Mouse (Mus musculus) hindbrain, embryonic 14.5 days (tissue): Measurements from ENCODE around the gene Irf5. TPM values are rescaled to one million over a fixed set of nuclear protein-coding genes. Genes with fewer than 3 reads are reported as not detected.
A peak's percentile ranks its signal among the peaks of the same experiment; 100 is the strongest.

ENCODE experiments used
- ATAC-seq: fragments of 200-750 bp; cut with Nextera tagmentation; 2 replicates; pipeline ENCODE4 v1.8.0; 2017; ENCODE audit warnings: moderate number of reproducible peaks, mild to moderate bottlenecking, moderate TSS enrichment, moderate library complexity; ENCODE audit not compliant: low FRiP score
- DNase-seq: peaks from one replicate; pipeline ENCODE4 v3.0.0-alpha.2; 2015; ENCODE audit warnings: low spot score
- H3K27ac ChIP-seq: fragments of 300-500 bp; sonication (generic); 2 replicates; pipeline ENCODE4 v1.5.1; 2014; ENCODE audit warnings: mild to moderate bottlenecking, moderate library complexity
- H3K27me3 ChIP-seq: fragments of 300-500 bp; sonication (generic); 2 replicates; pipeline ENCODE4 v1.6.1; 2014; ENCODE audit warnings: mild to moderate bottlenecking, low read length, mixed read lengths; ENCODE audit not compliant: control insufficient read depth, insufficient read depth
- H3K36me3 ChIP-seq: fragments of 300-500 bp; sonication (generic); replicated peaks from 2 replicates; pipeline ENCODE4 v1.6.1; 2014; ENCODE audit not compliant: control insufficient read depth, insufficient read depth
- H3K4me1 ChIP-seq: fragments of 300-500 bp; sonication (generic); replicated peaks from 2 replicates; pipeline ENCODE4 v1.6.1; 2014; ENCODE audit warnings: antibody characterized with exemption, low read length, mixed read lengths; ENCODE audit not compliant: control insufficient read depth, insufficient read depth
- H3K4me2 ChIP-seq: fragments of 300-500 bp; sonication (generic); replicated peaks from 2 replicates; pipeline ENCODE4 v1.6.1; 2014; ENCODE audit warnings: mild to moderate bottlenecking, moderate library complexity
- H3K4me3 ChIP-seq: fragments of 300-500 bp; sonication (generic); replicated peaks from 2 replicates; pipeline ENCODE4 v1.5.1; 2014; ENCODE audit warnings: mild to moderate bottlenecking, low read length
- H3K9ac ChIP-seq: fragments of 300-500 bp; sonication (generic); 2 replicates; pipeline ENCODE4 v1.6.1; 2014
- H3K9me3 ChIP-seq: fragments of 300-500 bp; sonication (generic); 2 replicates; pipeline ENCODE4 v1.6.1; 2016; ENCODE audit warnings: low read length; ENCODE audit not compliant: control insufficient read depth
- WGBS: fragments of 180-500 bp; shearing (Covaris S2); extraction: QIAGEN DNeasy Blood & Tissue Kit; methylation state at CpG from one replicate; pipeline ENCODE4 v1.1.7; 2014; 5-methylcytosine and 5-hydroxymethylcytosine counted together
- polyA plus RNA-seq: library from polyadenylated mRNA; unstranded; fragments of >200 nt; fragmentation: Nextera tagmentation; extraction: Ambion mirVana; gene quantifications from 2 replicates; pipeline ENCODE4 v1.2.1, GENCODE M21; 2014

The Irf5 gene
- polyA plus RNA-seq, 1 experiment from 2014 or later = 1.7 TPM

DNA sequence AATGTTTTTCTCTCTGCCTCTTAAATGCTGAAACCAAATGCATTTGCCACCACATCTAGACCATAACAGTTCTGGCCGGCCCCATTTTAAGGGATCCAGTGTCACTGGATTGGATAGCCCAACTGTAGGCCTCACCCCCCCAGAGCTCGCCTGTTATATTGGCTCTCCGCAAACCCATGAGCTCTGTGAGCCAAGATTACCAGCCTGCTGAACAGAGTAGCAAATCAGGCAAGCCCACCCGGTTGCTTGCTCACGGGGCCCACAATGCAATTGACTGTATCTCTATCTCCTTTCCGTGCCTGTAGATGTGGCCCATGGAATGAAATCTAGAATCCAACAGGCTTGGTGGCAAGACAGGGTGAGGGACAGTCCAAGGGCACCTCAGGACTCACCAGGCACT, 25.6 kb upstream of the Irf5 start:
- Histone ChIP-seq H3K9me3 (no peaks in the 10 kb centered on the region), H3K4me2 (no peak overlapping the region), H3K9ac (no peak overlapping the region), H3K4me3 (no peak overlapping the region), H3K36me3 (no peaks in the 10 kb centered on the region), H3K27me3 (peaks cover 27% of the 10 kb centered on the region), H3K27ac (no peak overlapping the region), H3K4me1 (no peaks in the 10 kb centered on the region)
- ATAC-seq (no peak), DNase-seq (no peak)
- WGBS = 92% methylated on average over 6 of the region's 6 CpGs

DNA sequence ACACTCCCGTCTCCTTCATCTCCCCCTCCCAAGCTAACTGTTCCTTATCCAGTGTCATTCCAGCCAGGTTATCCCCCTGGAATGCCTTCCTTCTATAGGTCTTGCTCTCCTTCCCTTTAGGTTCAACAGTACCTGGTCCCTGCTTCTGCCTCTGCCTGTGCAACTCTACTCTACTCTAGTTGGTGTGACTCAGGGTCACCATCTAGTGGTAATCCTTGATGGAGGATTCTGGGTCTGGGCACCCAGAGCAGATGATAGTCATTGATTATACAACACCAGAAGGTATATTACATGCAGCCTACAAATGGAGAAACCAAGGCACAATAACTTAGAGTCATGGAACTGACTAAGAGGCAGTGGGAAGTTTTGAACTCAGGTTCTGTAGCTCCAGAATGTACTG, 24.8 kb upstream of the Irf5 start:
- Histone ChIP-seq H3K27ac (no peak overlapping the region), H3K9ac (no peak overlapping the region), H3K36me3 (no peaks in the 10 kb centered on the region), H3K4me2 (no peak overlapping the region), H3K4me3 (no peak overlapping the region), H3K27me3 (peaks cover 27% of the 10 kb centered on the region), H3K9me3 (no peaks in the 10 kb centered on the region), H3K4me1 (no peaks in the 10 kb centered on the region)
- DNase-seq (no peak), ATAC-seq (no peak)
- 100% methylated on average over 1 of the region's 1 CpGs for WGBS

DNA sequence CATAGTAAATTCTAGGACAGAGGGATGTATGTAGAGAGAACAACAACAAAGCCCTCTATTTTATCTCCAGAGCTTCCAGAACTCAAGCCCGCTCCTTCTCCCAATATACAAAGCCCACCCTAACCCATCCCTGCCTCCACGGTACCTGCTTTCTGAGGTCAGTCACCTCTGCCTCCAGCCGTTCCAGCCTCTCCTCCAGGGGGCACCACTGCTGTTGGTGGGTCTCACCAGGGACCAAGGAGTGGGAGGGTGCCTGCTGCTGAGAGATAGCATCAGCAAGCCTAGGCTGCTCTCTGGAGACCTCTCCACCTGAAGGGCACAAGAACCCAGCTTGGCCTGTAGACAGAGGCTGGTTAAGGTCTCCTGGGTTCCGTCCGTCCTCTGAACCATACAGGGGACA, 20.9 kb upstream of the Irf5 start:
- 91% methylated on average over 5 of the region's 5 CpGs for WGBS
- Histone ChIP-seq H3K9ac (no peak overlapping the region), H3K4me1 (no peaks in the 10 kb centered on the region), H3K27ac (no peak overlapping the region), H3K36me3 (no peaks in the 10 kb centered on the region), H3K4me3 (no peak overlapping the region), H3K9me3 (no peaks in the 10 kb centered on the region), H3K4me2 (no peak overlapping the region), H3K27me3 (peaks cover 34% of the 10 kb centered on the region)
- no peak for DNase-seq
- no peak for ATAC-seq

DNA sequence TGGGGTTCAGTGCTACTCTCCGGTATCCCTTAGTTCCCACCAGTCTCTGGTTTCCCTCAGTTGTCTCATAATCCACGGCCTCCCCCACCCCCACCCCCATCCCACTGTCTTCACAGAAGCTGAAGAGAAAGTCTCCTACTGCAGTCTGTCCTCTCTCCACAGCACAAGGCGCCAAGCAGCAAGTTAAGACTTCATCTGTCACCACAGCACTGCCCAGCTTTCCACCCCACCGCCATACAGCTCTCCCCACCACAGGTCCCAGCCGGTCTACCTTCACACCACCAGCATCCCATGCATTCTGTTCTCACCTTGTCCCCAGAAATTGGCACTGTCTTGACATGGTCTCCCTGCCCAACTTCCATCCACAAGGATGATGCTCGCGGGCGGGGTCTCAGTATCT, 19.6 kb upstream of the Irf5 start:
- no peaks in the 10 kb centered on the region for H3K4me1 ChIP-seq
- H3K4me2 ChIP-seq = peak overlapping the region; percentile 55
- H3K9ac ChIP-seq = no peak overlapping the region
- DNase-seq (no peak), ATAC-seq (peak; percentile 24; the same call in 1 of the 2 replicates)
- H3K36me3 ChIP-seq = no peaks in the 10 kb centered on the region
- 25% methylated on average over 8 of the region's 8 CpGs for WGBS
- H3K27me3 ChIP-seq = peaks cover 34% of the 10 kb centered on the region
- peak overlapping the region; percentile 44 for H3K4me3 ChIP-seq
- H3K9me3 ChIP-seq = no peaks in the 10 kb centered on the region
- no peak overlapping the region for H3K27ac ChIP-seq

DNA sequence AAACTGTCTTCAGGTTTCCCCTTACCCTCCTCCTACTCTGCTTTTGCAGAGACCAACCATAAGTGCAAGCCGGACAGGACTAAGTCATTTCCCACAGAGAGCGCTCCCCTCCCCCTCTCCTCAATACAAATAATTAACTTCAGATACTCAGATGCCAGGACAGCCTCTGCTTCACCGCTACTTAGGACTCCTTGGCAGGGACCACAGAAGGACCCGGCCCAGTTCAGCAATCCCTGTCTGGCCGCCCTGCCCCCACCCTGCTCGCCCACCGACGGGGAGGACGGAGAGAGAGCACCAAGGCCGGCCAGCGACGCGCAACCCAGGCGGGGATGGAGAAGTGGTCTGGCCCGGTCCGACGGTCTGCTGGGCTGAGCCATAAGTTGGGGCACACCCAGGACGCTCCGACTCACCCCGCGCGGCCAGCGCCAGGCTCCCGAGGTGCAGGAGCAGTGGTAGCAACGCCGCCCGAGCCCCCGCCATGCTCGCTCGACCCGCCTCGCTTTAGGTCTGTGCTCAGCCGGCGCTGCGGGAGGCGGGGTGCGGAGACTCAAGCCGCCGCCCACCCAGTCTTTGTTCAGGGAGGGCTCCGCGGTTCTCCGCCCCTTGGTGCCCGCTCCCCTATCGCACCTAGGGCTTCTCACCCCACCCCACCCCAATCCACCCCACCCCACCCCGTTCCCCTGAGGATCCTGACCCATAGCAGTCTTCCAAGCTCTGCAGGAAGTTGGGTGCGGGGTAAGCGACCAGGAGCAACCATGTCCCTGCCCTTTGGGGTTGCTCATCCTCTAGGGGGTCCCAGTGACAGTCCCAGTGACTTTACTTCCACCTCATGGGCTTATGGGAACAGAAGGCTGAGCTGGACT, 18.7 kb upstream of the Irf5 start, which contains the start of gene Kcp:
Gene Kcp (minus strand): TSS at position 506 of the 863 bp plus-strand sequence.
- no peaks in the 10 kb centered on the region for H3K9me3 ChIP-seq
- 0 out of 2 replicates have a peak, but pooled peaks cover under 1% of the 10 kb centered on the region for H3K4me1 ChIP-seq
- H3K27me3 ChIP-seq = peaks cover 34% of the 10 kb centered on the region
- peak; percentile 64; the same call in 1 of the 2 replicates for ATAC-seq
- peak within 1 kb of the TSS; percentile 44 for H3K4me3 ChIP-seq
- no peak within 1 kb of the TSS for H3K27ac ChIP-seq
- peak within 1 kb of the TSS; percentile 55 for H3K4me2 ChIP-seq
- DNase-seq = no peak
- H3K36me3 ChIP-seq = no peaks in the 10 kb centered on the region
- under 1% methylated on average over 45 of the region's 47 CpGs for WGBS
- peak within 1 kb of the TSS; percentile 41 for H3K9ac ChIP-seq

DNA sequence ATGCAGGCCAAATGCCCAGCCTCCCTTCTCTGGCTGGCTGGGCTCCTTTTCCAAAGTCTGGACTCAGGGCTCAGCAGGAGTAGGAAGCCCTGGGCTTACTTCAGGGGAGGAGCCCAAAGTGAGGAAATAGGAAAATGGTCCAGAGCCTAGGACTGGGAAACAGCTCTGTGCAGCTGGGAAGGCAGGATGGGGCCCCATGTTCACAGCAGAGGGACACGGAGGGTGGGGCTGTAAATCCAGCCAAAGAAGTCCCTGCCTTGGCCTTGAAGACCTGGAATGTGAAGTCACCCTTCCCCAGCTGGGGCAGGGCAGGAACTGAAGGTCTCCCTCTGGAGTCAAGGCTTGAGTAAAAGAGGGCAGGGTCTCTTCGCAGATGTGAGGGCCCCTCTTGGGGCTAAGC, 17.3 kb upstream of the Irf5 start:
- Histone ChIP-seq H3K9ac (no peak overlapping the region), H3K4me2 (no peak overlapping the region), H3K27me3 (peaks cover 34% of the 10 kb centered on the region), H3K36me3 (no peaks in the 10 kb centered on the region), H3K4me1 (peaks cover 8% of the 10 kb centered on the region; the same call in 1 of the 2 replicates), H3K4me3 (no peak overlapping the region), H3K27ac (no peak overlapping the region), H3K9me3 (no peaks in the 10 kb centered on the region)
- no peak for ATAC-seq
- 51% methylated on average over 2 of the region's 2 CpGs for WGBS
- DNase-seq = no peak

DNA sequence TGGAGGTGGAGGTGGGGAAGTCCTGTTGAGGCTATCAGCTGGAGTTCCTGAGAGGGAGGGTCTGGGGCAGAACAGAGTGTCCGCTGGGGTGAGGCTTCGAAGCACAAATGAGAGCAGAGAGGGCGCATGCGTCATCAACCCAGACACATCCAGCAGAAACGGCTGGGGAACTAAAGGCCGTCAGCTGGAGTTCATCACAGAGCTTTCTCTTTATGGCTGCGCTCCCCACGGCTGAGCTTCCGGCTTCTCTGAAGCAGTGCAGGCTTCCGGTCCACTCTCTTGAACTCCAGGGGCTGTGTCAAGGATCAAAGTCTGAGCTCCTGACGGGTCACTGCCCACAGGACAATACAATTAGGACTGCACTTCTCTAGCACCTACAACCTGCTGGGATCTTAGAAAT, 13.1 kb upstream of the Irf5 start:
- ATAC-seq = peak; percentile 56
- H3K36me3 ChIP-seq = no peaks in the 10 kb centered on the region
- 0 out of 2 replicates have a peak overlapping the region, but pooled peaks have one; percentile 41 for H3K27ac ChIP-seq
- WGBS = 1% methylated on average over 11 of the region's 11 CpGs
- H3K4me2 ChIP-seq = peak overlapping the region; percentile 49
- peaks cover 8% of the 10 kb centered on the region for H3K27me3 ChIP-seq
- H3K4me3 ChIP-seq = no peak overlapping the region; the same call in 1 of the 2 replicates
- no peaks in the 10 kb centered on the region for H3K9me3 ChIP-seq
- DNase-seq = peak; percentile 62
- peaks cover 8% of the 10 kb centered on the region; the same call in 1 of the 2 replicates for H3K4me1 ChIP-seq
- peak overlapping the region; percentile 16; the same call in 1 of the 2 replicates for H3K9ac ChIP-seq

DNA sequence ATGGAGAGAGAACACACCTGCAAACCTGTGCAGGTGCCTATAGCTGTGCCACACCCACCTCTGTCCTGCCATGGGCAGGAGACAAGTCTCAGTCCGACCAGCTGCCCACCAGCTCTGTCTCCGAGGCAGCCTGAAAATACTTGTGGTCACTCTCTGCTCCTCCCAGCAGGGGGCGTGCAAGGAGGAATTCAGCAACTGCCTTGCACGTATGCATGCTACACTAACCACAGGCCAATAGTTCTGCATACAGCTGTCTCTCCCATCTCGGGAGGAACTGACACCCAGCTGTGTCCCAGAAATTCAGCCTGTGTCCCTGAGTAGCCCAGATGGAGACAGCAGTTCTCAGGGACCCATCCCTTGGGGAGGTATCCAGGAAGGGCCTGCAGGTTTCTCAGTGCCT, 9.3 kb upstream of the Irf5 start:
- 7% methylated on average over 5 of the region's 5 CpGs for WGBS
- H3K36me3 ChIP-seq = no peaks in the 10 kb centered on the region
- H3K27ac ChIP-seq = no peak overlapping the region
- DNase-seq (no peak), ATAC-seq (no peak)
- no peak overlapping the region for H3K4me3 ChIP-seq
- H3K4me2 ChIP-seq = no peak overlapping the region
- H3K9me3 ChIP-seq = no peaks in the 10 kb centered on the region
- no peak overlapping the region for H3K9ac ChIP-seq
- no peaks in the 10 kb centered on the region for H3K27me3 ChIP-seq
- peaks cover 8% of the 10 kb centered on the region; the same call in 1 of the 2 replicates for H3K4me1 ChIP-seq

DNA sequence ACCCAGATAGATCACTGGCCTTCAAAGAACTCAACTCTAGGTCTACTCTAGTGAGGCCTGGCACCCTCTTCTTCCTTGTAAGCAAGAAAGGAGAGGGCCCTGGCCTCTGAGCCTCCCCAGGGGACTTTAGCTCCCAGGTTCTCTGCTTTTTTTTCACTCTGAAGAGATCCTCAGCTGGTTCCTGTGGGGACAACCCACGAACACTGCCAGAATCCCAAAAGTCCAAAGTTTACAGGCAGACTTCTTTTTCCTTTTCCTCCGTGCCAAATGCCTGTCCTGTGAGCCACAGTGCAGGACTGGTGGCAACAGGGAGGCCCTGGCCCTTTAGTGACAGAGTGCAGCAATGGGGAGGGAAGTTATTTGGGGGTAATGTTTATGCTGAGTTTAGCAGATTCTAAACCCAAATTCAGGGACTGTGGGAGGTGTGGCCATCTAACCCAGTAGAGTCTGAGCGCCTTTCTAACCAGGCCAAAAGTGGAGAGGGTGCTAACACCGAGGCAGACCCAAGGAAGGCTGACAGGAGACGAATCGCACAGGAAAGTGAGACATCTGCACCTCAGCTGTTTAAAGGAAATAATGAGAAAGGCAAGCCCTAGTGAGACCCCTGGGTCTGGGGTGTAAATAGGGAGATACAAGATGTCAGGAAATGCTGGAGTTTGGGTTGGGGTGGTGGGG, 3.7 kb upstream of the Irf5 start:
- no peak overlapping the region for H3K9ac ChIP-seq
- no peak overlapping the region for H3K27ac ChIP-seq
- ATAC-seq = no peak
- no peaks in the 10 kb centered on the region for H3K36me3 ChIP-seq
- no peak overlapping the region for H3K4me2 ChIP-seq
- DNase-seq = no peak
- H3K4me1 ChIP-seq = peaks cover 16% of the 10 kb centered on the region; the same call in 1 of the 2 replicates
- H3K27me3 ChIP-seq = peaks cover 22% of the 10 kb centered on the region
- 76% methylated on average over 6 of the region's 6 CpGs for WGBS
- no peaks in the 10 kb centered on the region for H3K9me3 ChIP-seq
- no peak overlapping the region for H3K4me3 ChIP-seq
